Mouse (Mus musculus) ES-Bruce4 (cell line): ENCODE results near the gene Lamp1. TPM values are rescaled to one million over a fixed set of nuclear protein-coding genes. Genes with fewer than 3 reads are reported as not detected.

Experiments used
- H3K27ac ChIP-seq: 2 replicates; pipeline ENCODE4 v1.5.1; 2012; ENCODE audit warnings: low read length, inconsistent platforms; ENCODE audit not compliant: insufficient read depth
- H3K27me3 ChIP-seq: 2 replicates; pipeline ENCODE4 v1.6.1; 2012; ENCODE audit warnings: mild to moderate bottlenecking, low read length, inconsistent platforms; ENCODE audit not compliant: control insufficient read depth, poor library complexity, insufficient read depth, severe bottlenecking
- H3K36me3 ChIP-seq: 2 replicates; pipeline ENCODE4 v1.6.1; 2012; ENCODE audit warnings: inconsistent platforms, mild to moderate bottlenecking, low read length, moderate library complexity; ENCODE audit not compliant: control insufficient read depth, poor library complexity, insufficient read depth, severe bottlenecking
- H3K4me1 ChIP-seq: one replicate; pipeline ENCODE4 v1.8.1; 2011; ENCODE audit warnings: low read length; ENCODE audit not compliant: control insufficient read depth, insufficient read depth
- H3K4me3 ChIP-seq: 2 replicates; pipeline ENCODE4 v1.5.1; 2011; ENCODE audit warnings: low read depth, mild to moderate bottlenecking, low read length
- H3K9ac ChIP-seq: 2 replicates; pipeline ENCODE4 v1.6.1; 2012; ENCODE audit warnings: low read depth, mild to moderate bottlenecking, inconsistent platforms; ENCODE audit not compliant: poor library complexity, severe bottlenecking
- H3K9me3 ChIP-seq: replicated peaks from 2 replicates; pipeline ENCODE4 v1.6.1; 2012; ENCODE audit warnings: mild to moderate bottlenecking, low read length, inconsistent platforms; ENCODE audit not compliant: control insufficient read depth, poor library complexity, insufficient read depth, severe bottlenecking
- CTCF ChIP-seq: IDR thresholded peaks from one replicate; pipeline ENCODE4 v1.8.1; 2011; ENCODE audit warnings: low read depth, low read length
- EP300 ChIP-seq: IDR thresholded peaks from 2 replicates; pipeline ENCODE4 v1.6.1; 2011; ENCODE audit warnings: low read depth, low read length; ENCODE audit not compliant: insufficient read depth
- POLR2A ChIP-seq: IDR thresholded peaks from one replicate; pipeline ENCODE4 v1.8.1; 2011; ENCODE audit warnings: low read length; ENCODE audit not compliant: insufficient read depth
- polyA plus RNA-seq: library from polyadenylated mRNA; stranded (reverse); fragments of >200 nt; gene quantifications from 2 replicates; pipeline ENCODE4 v1.2.4, GENCODE M21; 2011; ENCODE audit warnings: low read depth; ENCODE audit not compliant: missing spikeins, insufficient read depth, insufficient read length

The Lamp1 gene
- polyA plus RNA-seq, 1 experiment = 247 TPM

DNA sequence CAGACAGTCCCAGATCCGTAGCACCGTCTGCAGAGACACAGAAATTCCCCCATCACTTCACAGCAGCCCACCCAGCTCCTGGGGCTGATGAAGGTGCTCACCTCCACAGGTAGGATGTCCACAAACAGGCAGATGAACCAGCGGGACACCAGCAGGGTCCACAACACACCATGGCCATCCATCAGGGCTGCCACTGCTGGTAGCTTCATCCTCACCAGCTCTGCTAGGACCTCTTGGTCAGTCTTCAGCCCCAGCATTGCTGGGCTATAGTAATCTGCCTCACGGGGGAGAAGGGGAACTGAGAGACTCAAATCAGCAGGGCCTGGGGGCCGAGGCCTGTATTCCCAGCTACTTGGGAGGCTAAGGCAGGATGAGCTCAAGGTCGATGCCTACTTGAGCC, 20.5 kb downstream of the Lamp1 start:
- Histone ChIP-seq H3K4me1 (no peaks in the 10 kb centered on the region), H3K9ac (no peak overlapping the region), H3K9me3 (no peaks in the 10 kb centered on the region), H3K27ac (no peak overlapping the region), H3K27me3 (no peaks in the 10 kb centered on the region), H3K4me3 (no peak overlapping the region), H3K36me3 (peaks cover 50% of the 10 kb centered on the region)
- no peak for TF ChIP-seq POLR2A
- TF ChIP-seq CTCF = no peak
- TF ChIP-seq EP300 = no peak

DNA sequence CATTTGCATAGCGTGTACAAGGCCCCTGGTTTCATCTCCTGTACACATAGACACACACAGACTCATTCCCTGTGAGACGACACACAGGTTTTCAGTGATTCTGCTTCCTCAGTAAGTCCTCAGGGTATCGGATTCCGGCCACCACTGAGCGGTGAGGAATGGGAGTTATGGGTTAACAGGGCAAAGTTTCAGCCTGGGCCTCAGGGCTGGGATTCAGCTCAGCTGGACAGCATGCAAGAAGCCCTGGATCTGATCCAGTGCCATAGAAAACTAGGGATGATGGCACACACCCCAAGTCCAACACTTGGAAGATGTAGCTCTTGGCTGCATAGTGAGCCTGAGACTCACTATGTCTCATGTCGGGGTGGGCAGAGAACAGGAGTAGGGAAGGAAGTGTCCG, 21.0 kb downstream of the Lamp1 start:
- H3K9me3 ChIP-seq = no peaks in the 10 kb centered on the region
- no peaks in the 10 kb centered on the region for H3K4me1 ChIP-seq
- TF ChIP-seq POLR2A (no peak), CTCF (no peak), EP300 (no peak)
- peaks cover 50% of the 10 kb centered on the region for H3K36me3 ChIP-seq
- H3K27ac ChIP-seq = no peak overlapping the region
- no peak overlapping the region for H3K9ac ChIP-seq
- no peaks in the 10 kb centered on the region for H3K27me3 ChIP-seq
- no peak overlapping the region for H3K4me3 ChIP-seq

DNA sequence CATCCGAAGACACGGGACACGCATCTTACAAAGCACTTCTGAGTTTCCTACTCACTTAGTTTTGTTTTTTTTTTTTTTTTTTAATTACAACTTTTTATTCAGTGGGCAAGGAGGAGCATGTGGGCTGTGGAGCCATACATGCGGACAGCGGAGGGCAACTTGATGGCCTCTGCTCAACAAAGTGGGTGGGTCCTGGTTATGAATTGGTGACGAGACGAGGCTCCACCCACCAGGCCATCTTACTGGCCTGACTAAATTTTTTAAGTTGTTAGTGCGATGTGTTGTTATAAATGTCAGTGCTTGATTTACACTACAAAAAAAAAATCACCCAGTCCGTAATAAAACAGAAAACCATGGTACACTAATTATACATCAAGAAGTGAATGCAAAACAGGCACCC, 21.4 kb downstream of the Lamp1 start:
- TF ChIP-seq POLR2A (no peak), CTCF (no peak), EP300 (no peak)
- Histone ChIP-seq H3K4me3 (no peak overlapping the region), H3K27ac (no peak overlapping the region), H3K4me1 (no peaks in the 10 kb centered on the region), H3K9ac (no peak overlapping the region), H3K27me3 (no peaks in the 10 kb centered on the region), H3K36me3 (peaks cover 50% of the 10 kb centered on the region), H3K9me3 (no peaks in the 10 kb centered on the region)

DNA sequence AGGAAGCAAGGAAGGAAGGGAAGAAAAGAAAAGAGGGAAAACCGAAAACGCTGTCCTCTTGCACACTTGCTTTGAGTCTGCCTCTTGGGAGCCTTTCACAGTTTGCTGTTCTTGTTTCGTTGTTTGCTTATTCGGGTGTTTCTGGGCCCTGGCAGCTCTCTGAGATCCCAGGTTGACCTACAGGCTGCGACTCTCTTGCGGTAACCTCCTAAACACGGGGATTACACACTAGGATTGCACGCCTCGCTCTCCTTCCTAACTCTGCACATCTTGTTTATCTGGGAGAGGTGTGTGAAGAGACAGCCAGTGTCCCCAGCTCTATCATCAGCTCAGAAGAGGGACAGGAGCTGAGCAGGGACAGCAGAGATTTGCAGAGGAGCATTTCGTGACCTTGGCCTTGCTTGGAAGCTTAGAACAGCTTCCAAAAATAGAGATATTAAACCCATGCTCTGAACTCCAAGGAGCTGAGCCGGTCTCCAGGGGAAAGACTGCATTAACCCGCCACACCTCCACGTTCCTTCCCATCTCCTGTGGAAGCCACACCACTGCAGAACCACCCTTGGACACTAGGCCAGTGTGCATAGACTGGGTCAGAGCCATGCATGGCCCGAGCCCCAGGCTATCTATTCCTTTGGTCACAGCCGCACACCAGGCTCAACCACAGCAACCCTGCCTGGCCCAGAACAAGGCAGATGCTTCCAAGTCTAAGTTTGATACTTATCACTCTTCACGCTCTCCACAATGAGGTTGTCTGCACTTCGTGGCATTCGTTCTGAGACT, 22.1 kb downstream of the Lamp1 start:
- peaks cover 47% of the 10 kb centered on the region for H3K36me3 ChIP-seq
- TF ChIP-seq CTCF = no peak
- no peak for TF ChIP-seq EP300
- no peak for TF ChIP-seq POLR2A

DNA sequence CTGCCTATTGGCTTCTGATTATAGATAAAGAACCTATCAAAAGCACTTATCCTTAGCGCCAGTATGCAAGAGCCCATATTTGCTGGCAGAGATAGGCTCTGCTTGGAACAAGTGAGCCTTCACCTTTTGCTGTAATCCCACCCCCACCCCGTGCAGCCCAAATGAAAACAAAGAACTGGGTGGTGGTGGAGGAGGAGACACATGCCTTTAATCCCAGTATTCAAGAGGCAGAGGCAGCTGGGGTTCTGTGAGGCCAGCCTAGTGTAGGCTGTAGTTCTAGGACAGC, 22.7 kb downstream of the Lamp1 start:
- peaks cover 45% of the 10 kb centered on the region for H3K36me3 ChIP-seq
- no peaks in the 10 kb centered on the region for H3K27me3 ChIP-seq
- no peaks in the 10 kb centered on the region for H3K9me3 ChIP-seq
- no peak overlapping the region for H3K4me3 ChIP-seq
- TF ChIP-seq CTCF (no peak), POLR2A (no peak), EP300 (no peak)
- H3K27ac ChIP-seq = no peak overlapping the region
- H3K4me1 ChIP-seq = no peaks in the 10 kb centered on the region
- no peak overlapping the region for H3K9ac ChIP-seq

More for the DNA sequence above, 22.1 kb downstream of the Lamp1 start:
- H3K4me3 ChIP-seq = no peak overlapping the region
- no peak overlapping the region for H3K27ac ChIP-seq
- H3K9me3 ChIP-seq = no peaks in the 10 kb centered on the region
- H3K4me1 ChIP-seq = no peaks in the 10 kb centered on the region
- H3K27me3 ChIP-seq = no peaks in the 10 kb centered on the region
- no peak overlapping the region for H3K9ac ChIP-seq

DNA sequence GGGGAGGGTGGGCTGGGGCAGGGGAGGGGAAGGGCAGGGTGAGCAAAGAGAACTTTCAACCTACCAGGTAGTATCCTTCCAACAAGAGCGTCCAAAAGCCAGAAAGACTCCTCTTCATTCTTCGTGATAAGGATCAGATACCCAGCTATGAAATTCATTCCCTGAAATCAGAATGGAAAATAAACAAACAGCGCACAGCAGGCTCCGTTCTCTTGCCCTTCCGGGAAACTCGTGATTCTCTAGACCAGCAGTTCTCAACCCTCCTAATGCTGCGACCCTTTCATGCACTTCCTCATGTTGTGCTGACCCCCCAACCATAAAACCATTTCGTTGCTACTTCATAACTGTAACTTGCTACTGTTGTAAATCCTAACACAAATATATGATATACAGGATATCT, 27.9 kb downstream of the Lamp1 start:
- Histone ChIP-seq H3K36me3 (peaks cover 47% of the 10 kb centered on the region), H3K27ac (no peak overlapping the region), H3K9ac (no peak overlapping the region), H3K27me3 (no peaks in the 10 kb centered on the region), H3K4me3 (no peak overlapping the region), H3K9me3 (no peaks in the 10 kb centered on the region), H3K4me1 (peaks cover 3% of the 10 kb centered on the region)
- no peak for TF ChIP-seq POLR2A
- no peak for TF ChIP-seq CTCF
- no peak for TF ChIP-seq EP300
